Mouse (Mus musculus) 3T3-L1 (cell line): ENCODE measurements around the gene Hes6.

Experiments used
- DNase-seq: peaks from one replicate; pipeline ENCODE4 v3.0.0-alpha.2; 2015; ENCODE audit warnings: low read depth, low spot score

Hes6 gene

DNA sequence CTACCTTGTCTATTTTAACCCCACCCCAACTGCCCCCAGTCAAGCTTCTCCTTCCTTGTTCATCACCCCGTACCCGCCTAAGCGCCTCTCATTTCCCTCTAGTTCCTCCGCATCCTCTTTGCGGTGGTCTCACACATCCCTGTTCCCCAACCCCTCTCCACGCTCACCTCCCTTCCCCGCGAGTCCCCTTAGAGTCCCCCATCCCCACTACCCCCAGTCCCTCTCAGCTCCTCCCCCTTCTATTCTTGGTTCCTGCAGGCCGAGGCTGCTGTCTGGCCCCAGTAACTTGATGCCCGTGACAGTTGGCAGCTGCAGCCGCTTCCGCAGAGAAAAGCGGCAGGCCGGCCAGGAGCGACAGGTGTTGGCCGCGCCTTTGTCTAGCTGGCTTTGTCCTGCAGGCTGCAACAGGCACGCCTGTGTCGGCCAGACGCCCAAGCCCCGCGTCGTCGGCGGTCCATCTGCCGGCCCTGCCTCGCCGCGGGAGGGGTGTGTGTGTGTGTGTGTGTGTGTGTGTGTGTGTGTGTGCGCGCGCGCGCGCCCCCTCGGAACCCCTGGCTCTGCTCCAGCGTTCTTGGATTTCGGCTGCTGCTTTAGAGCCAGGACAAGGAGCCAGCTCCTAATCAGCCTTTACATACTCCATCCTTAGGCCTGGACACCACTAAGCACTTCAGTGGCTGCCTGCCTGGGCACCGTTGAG lies at the start of gene Hes6:
Gene Hes6, minus strand, starts transcription at position 141 of the 697 bp plus-strand sequence.
- no peak for DNase-seq

DNA sequence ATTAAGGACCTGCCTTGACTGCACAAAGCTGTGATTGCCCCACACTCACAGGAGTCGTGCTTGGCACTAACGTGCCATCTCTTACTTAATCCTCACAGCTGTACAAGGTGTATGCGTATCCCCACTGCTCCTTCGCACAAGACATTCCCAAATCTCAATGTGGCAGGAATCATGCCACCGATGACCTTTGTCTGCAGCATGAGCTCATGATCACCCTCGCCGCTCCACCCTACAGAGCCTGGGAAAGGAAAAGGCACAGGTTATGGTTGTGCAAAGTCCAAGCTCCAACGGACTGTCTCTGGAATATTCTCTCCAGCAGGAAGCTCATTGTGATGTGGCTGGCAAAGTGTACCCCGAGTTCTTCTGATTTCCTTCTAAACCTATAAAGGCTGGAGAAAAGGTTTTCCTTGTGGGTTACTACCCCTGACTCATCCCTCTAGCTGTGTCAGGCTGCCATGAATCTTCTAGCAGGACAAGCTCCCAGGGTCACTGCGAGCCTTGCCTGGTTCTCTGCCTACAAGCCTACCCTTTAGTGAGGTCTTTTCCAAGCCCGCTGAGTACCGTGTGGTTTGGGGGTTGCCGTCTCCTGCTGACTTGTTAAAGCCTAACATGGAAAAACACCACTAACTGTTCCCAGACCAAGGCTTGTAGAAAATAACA lies 49.6 kb upstream of the Hes6 start:
- no peak for DNase-seq

DNA sequence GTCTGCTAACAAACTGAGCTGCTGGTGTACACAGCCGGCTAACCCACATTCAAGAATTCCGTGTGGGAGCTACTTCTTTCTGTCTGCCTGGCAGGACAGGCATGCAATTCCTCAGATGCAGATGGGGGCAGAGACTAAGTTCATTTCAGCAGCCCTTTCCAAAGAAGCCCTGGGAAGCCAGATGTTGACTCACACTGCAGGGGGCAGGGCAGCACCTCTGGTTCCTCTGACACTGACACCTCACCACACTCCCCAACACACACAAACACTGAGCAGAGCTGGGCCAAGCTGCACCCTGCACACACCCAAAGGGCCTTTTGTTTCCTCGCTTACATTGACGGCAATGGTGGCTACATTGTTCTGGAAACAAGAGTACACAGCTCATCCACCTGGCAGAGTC lies 46.7 kb upstream of the Hes6 start:
- DNase-seq = peak; percentile 74

DNA sequence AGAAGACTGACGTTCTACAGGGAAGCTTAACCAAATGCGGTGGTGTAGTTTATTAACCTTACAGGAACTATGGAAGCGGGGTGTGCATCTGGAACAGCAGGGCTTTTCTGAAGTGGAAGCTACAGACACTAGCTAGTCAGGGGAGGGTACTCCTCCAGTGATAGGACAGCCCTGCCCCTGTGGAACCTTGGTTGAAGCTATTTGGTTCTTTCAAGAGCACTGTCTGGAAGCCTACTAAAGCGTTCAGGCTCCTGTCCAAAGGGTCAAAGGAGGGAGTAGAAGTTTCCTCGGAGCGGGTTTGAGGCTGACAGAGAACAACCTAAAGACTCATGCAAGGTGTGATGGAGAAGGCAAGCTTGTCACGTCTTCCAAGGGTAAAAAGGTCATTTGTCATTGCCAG lies 46.2 kb upstream of the Hes6 start:
- DNase-seq = no peak

DNA sequence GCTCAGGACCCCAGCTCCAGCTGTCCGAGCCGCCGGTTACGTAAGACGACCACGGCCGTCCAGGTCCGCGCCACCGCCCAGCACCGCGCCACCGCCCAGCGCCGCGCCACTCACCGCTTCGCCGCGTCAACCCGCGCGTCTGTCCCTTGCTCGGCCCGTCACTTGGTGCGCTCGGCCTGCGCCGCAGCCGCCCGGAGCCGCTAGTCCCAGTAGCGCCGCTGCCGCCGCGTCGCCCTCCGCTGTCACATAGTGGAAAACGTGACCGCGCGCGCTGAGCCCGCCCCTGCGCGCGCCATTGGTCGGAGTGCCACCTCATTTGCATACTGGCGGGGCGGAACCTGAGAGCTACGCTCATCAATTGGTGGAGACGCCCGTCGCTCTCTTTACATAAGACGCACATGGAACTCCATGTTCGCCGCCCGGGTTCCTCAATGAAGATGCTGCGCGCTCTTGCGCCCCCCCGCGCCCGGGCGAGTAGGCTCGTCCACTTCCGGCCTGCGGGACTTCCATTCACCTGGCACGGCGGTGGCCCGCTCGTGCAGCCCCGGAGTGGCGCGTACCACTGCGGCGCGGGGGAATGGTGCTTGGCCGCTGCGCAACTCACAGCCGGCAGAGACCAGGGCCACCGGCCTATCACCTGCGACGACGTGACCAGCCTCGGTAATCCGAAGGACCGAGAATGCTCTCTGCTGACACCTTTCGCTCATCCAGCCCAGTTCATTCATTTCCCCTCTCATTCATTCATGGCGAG lies 45.4 kb upstream of the Hes6 start, which contains the start of gene Per2:
Gene Per2, minus strand, starts transcription at position 266 of the 751 bp plus-strand sequence.
- peak; percentile 99 for DNase-seq

DNA sequence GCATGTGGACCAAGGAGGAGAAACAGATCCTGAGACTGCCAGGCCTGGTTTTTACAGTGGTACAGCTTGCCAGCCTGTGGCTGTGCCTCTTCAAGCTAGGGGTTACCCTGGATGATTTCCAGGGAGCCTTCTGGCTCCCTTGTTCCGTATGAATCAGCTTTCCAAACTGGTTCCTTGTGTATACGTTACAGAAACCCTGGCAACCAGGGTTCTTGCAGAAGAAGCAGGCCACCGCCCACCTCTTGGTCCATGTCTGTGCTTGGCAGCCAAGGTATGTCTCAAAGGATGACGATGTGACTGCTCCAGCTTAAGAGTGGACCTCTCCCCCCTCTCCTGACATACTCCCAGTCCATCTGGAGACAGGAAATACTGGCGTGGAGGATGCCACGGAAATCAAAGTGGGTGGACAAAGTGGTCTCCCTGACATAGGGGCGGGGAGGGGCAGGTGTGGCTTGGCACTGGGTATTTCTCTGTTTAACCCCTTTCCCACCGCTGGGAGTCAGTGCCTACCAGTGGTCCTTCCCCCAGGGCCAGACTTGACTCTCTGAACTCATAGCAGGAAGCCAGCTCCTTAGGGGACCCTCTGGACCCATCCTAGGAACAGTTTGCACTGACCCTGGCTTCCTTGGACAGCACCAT lies 44.5 kb upstream of the Hes6 start:
- peak; percentile 99 for DNase-seq

DNA sequence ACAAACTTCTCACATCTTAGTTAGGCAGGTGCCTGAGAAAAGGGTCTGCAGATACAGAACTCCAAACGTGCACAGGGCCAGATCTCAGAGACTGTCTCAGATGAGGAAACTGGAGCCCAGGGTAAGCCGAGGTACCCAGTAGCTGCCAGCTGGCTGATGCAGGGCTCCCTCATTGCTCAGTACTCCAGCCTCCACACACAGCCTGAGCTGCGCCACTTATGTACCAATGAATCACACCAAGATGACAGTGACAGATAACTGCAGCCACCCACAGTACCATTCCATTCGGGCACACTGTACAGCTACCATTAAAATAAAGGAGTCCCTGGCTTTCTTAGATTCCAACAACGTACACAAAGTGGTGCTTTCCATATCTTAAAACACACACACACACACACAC lies 43.9 kb upstream of the Hes6 start:
- peak; percentile 80 for DNase-seq

DNA sequence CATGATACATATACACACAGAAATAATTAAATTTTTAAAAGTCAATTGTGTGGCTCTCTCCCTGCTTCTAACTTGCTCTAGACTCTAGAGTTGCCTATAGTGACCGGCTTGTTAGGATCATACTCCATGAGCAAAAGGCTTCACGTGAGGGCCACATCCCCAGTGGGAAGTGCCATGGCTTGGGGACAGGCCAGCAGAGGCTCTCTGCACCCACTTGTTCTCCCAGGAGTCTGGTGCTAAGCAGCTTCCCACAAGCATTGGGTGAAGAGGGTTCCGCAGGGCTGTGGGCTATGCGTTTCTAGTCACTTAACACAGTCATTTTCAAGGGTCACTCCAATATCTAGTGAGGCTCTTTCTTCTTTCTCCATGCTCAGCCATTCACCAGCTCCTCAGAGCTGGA lies 43.3 kb upstream of the Hes6 start:
- no peak for DNase-seq

DNA sequence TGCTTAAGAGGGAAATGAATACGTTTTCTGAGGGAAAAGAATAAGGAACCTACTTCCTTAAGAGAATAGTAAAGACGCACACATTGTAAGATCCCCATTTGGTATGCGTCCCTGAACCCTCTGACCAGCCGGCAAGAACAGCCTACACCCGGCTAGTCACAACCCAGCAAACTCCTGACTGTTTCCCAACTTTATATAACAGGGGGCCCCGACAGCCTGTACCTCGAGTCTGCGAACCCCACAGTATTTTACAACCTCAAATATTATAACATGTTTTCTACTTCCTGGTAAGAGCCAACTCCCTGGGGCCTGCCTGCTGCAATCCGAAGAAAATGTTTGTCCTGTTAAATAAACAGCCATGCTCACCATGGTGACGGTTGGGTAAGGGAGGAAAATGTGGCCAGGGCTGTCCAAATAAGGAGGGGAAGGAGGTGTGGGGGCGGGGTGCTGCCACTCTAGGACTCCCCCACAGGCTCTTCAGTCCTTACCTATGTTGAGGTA lies 42.5 kb upstream of the Hes6 start:
- DNase-seq = peak; percentile 88

DNA sequence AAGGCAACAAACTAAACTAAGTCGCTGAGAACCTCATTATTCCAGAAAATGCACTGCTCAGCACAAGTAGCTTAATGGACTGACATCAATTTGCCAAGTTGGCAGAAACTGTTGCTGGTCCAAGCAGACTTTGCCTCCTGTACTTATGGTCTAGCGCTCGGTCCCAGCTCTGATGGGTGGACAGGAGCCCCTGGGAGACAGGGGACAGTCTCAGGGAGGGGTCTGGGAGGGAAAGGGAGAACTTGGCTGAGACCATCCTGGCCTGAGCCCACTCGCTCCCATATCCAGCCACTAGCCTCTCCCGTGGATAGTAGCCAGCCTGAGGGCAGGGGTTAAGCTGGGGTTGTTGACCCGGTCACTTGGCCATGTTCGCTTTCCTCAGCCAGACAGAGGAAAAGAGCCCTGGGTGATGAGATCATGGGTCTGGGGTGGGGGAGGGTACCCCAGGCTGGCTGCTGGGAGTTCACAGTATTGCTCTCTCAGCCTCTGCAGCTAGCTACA lies 41.9 kb upstream of the Hes6 start:
- DNase-seq = peak; percentile 56

DNA sequence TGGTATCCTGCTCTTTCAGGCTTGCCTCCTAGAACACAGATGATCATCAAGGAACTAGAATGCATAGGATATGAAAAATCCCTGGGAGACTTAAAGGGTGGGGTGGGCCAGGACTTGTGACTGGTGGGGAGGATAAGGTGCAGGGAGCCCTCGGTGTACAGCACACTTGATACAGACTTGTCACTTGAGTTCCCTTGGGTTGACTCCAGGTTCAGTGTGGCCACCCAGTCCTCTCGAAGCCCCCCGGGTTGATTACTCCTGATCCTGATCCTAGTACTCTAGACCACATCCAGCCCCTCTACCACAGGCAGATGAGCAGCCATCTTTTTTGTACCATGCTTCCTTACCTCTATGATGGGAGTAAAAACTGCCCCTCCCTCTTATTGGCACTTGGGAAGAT lies 41.1 kb upstream of the Hes6 start:
- no peak for DNase-seq

DNA sequence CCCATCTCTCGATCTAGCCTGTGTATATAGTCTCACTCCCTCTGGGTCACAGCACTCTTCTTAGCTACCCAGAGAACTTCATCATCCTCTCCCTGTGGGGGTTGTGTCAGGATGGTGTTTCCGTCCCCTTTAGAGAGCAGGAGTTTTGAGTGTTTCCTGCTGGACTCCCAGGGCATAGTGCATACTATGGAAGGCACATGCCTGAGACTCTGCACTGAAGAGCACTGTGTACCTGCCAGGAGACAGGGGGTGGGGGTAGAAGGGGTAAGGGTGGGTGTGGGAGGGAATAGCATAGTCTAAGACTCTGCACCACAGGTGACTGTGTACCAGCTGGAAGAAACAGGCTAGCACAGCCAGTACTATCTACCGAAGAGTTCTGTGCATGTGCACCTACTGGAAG lies 40.5 kb upstream of the Hes6 start:
- DNase-seq = no peak

DNA sequence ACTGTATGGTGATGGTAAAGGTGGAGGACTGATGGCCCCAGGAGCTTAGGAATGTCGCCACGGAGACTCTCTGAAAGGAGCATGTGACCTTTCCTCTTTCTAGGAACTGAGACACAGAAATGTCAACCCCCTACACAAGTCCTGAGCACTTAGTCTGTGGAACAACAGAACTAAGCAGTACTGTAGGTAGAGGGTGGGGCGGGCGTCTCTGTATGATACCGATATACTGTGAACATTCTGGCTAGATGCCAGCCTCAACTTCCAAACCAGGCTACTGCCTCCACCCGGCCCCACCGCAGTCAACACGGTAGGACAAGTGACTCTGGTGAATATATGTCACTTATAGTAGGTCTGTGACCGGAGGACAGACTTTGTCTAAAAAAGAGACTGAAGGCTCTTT lies 40.1 kb upstream of the Hes6 start:
- no peak for DNase-seq

DNA sequence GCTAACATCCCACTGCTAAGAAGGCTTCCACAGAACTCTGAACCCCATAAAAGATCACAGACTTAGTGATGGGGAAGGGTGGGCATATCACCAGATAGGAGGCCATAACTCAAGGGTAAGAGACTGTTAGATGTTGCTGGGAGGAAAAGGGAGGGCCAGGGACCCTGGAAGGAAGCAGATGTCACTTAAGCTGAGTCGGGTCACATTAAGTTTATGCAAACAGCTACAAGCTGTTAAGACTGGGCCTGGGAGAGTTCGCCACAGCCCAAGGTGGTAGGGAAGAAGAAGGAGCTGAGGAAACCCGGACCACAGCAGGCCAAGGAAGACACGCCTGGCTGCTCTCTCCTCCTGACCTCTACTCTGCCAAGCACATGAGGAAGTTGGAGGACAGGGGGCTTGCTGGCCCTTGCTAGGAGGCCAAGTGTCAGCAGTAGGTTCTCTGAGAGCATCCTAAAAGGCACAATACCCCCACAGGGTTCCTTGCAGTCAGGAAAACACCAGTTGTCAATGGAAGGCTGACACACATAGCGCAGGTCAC lies 37.8 kb upstream of the Hes6 start:
- DNase-seq = no peak

DNA sequence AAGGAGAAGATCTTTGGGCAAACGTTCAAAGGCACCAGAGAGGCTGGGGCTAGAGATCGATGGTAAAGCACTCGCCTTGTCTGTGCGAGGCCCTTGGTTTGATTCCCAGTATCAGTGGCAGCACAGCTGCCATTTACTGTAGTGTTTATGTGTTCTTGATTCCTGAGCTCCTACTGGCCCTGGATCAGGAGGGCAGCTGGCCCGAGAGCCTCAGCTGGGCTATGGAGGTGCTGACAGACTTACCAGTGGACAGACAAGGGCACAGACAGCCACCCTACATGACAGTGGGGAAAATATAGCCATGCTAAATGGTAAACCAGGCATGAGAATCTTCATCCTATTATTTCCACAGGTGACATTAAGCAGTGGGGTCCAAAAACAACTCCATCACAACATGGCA lies 37.0 kb upstream of the Hes6 start:
- no peak for DNase-seq

DNA sequence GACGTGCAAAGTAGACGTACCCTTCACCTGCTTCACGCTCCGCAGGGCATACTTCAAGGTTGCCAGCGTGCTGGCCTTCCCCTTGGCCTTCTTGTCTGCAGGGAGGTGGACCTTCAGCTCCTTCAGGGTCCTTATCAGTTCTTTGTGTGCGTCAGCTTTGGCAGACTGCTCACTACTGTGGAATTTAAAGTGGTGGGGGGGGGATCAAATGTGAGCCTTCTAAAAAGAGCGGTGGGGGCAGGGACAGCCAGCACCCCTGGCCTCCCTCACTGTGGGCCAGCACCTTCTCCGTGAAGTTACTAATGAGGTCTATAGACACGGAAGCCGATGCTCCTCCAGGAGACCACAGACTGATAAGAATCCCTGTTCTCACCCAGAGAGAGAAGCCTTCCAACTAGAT lies 34.9 kb upstream of the Hes6 start:
- DNase-seq = no peak

DNA sequence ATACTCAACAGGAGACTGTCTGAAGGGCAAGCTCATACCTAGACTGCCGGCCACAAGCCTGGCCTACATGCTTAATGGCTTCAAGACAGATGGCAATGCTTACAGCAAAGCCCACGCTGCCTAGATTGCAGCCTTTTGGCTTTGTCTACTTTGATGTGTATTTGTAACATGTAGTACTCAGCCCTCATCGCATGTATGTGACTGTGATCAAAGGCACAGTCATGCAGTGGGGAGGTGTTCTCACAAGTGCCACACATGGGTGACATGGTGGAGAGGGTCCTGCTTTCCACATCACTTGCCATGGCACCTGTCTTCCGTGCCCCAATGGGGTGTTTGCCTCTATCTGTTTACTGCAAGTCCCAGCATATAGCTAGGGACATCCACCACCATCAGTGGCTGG lies 32.7 kb upstream of the Hes6 start:
- DNase-seq = no peak

DNA sequence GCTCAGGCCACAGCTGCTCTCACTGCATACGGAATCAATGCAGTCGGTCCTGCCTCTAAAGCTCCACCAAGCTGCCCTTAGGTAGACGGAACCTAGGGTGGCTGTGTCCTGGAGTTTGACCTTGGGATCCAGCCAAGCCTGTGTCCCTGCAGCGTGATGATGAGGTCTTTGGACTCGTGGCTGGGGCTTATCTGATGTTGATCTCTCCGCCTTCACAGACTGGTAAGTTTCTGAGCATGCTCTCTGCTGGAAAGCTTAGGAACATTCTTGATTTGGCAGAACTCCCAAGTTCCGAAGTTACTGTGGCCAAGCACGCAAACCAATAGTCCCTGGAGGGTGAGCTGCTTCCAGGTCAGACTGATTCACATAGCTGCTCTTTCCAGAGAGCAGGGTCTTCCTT lies 32.2 kb upstream of the Hes6 start:
- peak; percentile 80 for DNase-seq

DNA sequence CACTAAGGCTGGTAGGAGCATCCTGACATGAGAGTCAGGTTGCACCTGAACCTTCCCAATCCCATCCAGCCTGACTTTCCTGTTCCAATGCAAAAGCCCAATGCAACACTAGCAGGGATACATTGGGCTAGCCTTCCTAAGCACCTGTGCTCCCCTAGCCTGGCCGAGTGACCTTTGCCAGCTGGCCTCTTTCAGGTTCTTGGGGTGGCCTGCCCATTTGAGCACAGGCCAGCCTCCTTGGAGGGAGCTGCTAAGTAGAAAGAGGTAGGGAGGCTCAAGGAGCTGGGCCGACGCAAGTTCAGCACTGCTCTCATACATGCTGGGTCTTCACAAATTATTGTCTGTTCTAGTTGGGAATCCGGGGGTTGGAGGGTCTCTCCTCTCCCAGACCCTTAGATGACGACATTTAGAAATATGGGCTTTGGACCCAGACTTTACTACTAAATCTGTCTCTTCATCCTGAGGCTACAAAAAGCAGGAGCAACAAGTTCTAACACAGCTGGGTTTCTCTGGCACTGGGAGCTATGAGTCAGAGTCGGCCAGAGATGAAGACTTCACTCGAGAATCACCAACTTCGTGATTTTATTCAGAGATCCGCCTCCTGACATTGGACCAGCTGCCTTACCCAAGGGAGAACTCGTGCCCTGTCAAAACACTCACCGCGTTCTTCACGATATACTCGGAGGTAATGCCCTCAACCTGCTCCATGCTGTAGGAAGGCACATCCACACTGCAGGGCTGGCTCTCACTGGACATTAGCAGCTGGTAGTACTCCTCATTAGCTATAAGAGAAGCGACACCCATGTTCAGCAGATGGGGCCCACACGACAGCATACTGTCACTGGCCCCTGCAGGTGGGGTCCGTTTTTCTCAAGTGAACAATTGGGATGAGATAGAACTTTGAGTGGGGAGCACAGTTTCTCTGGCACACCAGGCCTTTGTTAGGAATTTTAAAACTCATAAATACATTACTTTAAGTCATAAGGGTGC lies 31.3 kb upstream of the Hes6 start:
- peak; percentile 69 for DNase-seq

DNA sequence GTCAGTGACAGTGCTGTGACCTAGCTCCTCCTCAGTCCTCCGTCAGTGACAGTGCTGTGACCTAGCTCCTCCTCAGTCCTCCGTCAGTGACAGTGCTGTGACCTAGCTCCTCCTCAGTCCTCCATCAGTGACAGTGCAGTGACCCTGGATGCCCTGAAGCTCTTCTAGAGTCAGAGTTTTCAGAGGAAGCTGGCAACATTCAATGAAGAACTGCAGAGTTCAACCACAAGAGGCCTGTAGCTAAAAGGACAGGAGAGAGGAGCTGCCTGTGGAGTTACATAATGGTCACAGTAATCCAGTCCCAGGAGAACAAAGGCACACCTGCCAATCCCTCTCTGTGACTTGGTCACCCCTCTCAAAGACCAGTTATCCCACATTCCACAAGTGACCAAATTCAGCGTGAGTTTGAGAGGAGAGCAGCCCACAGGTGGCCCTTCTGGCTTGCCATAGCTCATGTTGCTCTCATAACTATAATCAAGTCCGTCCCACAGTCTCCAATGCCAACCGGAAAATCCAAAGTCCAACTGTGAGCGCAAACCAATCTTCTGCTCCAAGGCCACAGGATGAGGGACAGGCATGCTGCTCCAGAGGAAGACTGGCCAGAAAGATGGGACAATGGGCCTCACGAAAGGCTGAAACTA lies 28.6 kb upstream of the Hes6 start:
- no peak for DNase-seq
